Mouse (Mus musculus): ENCODE measurements around the gene Zfp983. TPM values are rescaled to one million over a fixed set of nuclear protein-coding genes. Genes with fewer than 3 reads are reported as not detected.

Gene Zfp983
- total RNA-seq, 1 experiment from 2014 or later, result 3.7 TPM

Other genes with a start within 250 kb of the Zfp983 start
- 3.5 to 11.0 TPM (median 10.3 TPM) in 3 replicates for gene Zfp54, start 227.4 kb upstream of the Zfp983 start, total RNA-seq (2017)
- gene Zfp51, start 200.2 kb upstream of the Zfp983 start, total RNA-seq (2017), result 26.6 to 33.0 TPM (median 27.2 TPM) in 3 replicates
- gene Zfp53, start 161.6 kb upstream of the Zfp983 start, total RNA-seq (2017), result 39.0 to 49.6 TPM (median 42.5 TPM) in 3 replicates
- 49.3 to 103 TPM (median 59.5 TPM) in 3 replicates for gene Zfp52, start 115.1 kb upstream of the Zfp983 start, total RNA-seq (2017)
- gene Zfp948, start 83.6 kb upstream of the Zfp983 start, total RNA-seq (2017), result 0.43 to 5.9 TPM (median 5.0 TPM) in 3 replicates
- 23.5 to 31.1 TPM in 2 of 3 replicates, not detected in the other for gene Gm10226, start 41.2 kb downstream of the Zfp983 start, total RNA-seq (2017)
- gene Zfp760, start 57.1 kb downstream of the Zfp983 start, total RNA-seq (2017), result 1.8 to 8.8 TPM (median 5.2 TPM) in 3 replicates
- 0.96 to 5.0 TPM (median 1.8 TPM) in 3 replicates for gene Zfp229, start 80.2 kb downstream of the Zfp983 start, total RNA-seq (2017)
- 0.49 TPM in 1 of 3 replicates, not detected in the others for gene Zfp820, start 195.1 kb downstream of the Zfp983 start, total RNA-seq (2017)

Measured in monocyte, adult 5-6 weeks (primary cell).